Mouse (Mus musculus) myocyte (in vitro differentiated cells): Measurements from ENCODE around the gene D430019H16Rik. TPM values are rescaled to one million over a fixed set of nuclear protein-coding genes. Genes with fewer than 3 reads are reported as not detected.

Experiments
- H3K27me3 ChIP-seq: one replicate; pipeline ENCODE4 v1.6.1; 2011; ENCODE audit not compliant: control insufficient read depth, insufficient read depth, insufficient read length
- H3K36me3 ChIP-seq: one replicate; pipeline ENCODE4 v1.6.1; 2011; ENCODE audit not compliant: control insufficient read depth, insufficient read depth
- H3K4me2 ChIP-seq: one replicate; pipeline ENCODE4 v1.6.1; 2011; ENCODE audit warnings: low read depth, control low read depth
- H3K4me3 ChIP-seq: one replicate; pipeline ENCODE4 v1.5.1; 2011; ENCODE audit warnings: mild to moderate bottlenecking, control low read depth, moderate library complexity
- H3K79me2 ChIP-seq: one replicate; pipeline ENCODE4 v1.6.1; 2011; ENCODE audit not compliant: control insufficient read depth, insufficient read depth
- H3ac ChIP-seq: one replicate; pipeline ENCODE4 v1.6.1; 2011; ENCODE audit not compliant: control insufficient read depth, insufficient read length
- CEBPB ChIP-seq: IDR thresholded peaks from 2 replicates; pipeline ENCODE4 v1.6.1; 2011; ENCODE audit warnings: mild to moderate bottlenecking, moderate library complexity; ENCODE audit not compliant: poor library complexity, insufficient read depth, severe bottlenecking
- E2F4 ChIP-seq: IDR thresholded peaks from one replicate; pipeline ENCODE4 v1.6.1; 2011; ENCODE audit warnings: mild to moderate bottlenecking, control low read depth, moderate library complexity; ENCODE audit not compliant: insufficient read depth
- MAX ChIP-seq: IDR thresholded peaks from one replicate; pipeline ENCODE4 v1.6.1; 2011; ENCODE audit warnings: low read depth, mild to moderate bottlenecking, control low read depth
- MYOD1 ChIP-seq, 3 experiments: IDR thresholded peaks; one replicate each; pipeline ENCODE4 v1.6.1; 2011; ENCODE audit warnings: control low read depth in 2 of 3, low read depth in 2 of 3, mild to moderate bottlenecking in 2 of 3, moderate library complexity in 1 of 3; ENCODE audit not compliant: insufficient read length in 2 of 3, control insufficient read depth in 1 of 3
- MYOG ChIP-seq, 3 experiments: IDR thresholded peaks; one replicate each; pipeline ENCODE4 v1.6.1; 2011; ENCODE audit warnings: control low read depth in 2 of 3, low read depth in 2 of 3, mild to moderate bottlenecking in 2 of 3; ENCODE audit not compliant: insufficient read length in 2 of 3, control insufficient read depth in 1 of 3, insufficient read depth in 1 of 3
- POLR2A ChIP-seq: IDR thresholded peaks from one replicate; pipeline ENCODE4 v1.6.1; 2011; ENCODE audit warnings: low read depth, mild to moderate bottlenecking, control low read depth, moderate library complexity; ENCODE audit not compliant: insufficient read length
- POLR2AphosphoS2 ChIP-seq: IDR thresholded peaks from one replicate; pipeline ENCODE4 v1.6.1; 2011; ENCODE audit warnings: low read depth, control low read depth; ENCODE audit not compliant: insufficient read length
- REST ChIP-seq: IDR thresholded peaks from one replicate; pipeline ENCODE4 v1.6.1; 2011; ENCODE audit warnings: mild to moderate bottlenecking, control low read depth, moderate library complexity; ENCODE audit not compliant: insufficient read depth, insufficient read length
- SRF ChIP-seq: IDR thresholded peaks from one replicate; pipeline ENCODE4 v1.6.1; 2011; ENCODE audit warnings: low read depth; ENCODE audit not compliant: control insufficient read depth, insufficient read length
- TCF12 ChIP-seq: IDR thresholded peaks from one replicate; pipeline ENCODE4 v1.6.1; 2011; ENCODE audit warnings: mild to moderate bottlenecking, control low read depth; ENCODE audit not compliant: poor library complexity, insufficient read depth, severe bottlenecking
- TCF3 ChIP-seq: IDR thresholded peaks from one replicate; pipeline ENCODE4 v1.6.1; 2011; ENCODE audit warnings: low read depth, control low read depth; ENCODE audit not compliant: insufficient read length
- USF1 ChIP-seq: IDR thresholded peaks from one replicate; pipeline ENCODE4 v1.6.1; 2011; ENCODE audit warnings: low read depth, mild to moderate bottlenecking, control low read depth, moderate library complexity
- polyA plus RNA-seq: library from polyadenylated mRNA; unstranded; fragments of >200 nt; fragmentation: generic; extraction: Trizol; gene quantifications from one replicate; pipeline ENCODE4 v1.2.1, GENCODE M21; 2012; ENCODE audit warnings: missing spikeins

The D430019H16Rik gene
- polyA plus RNA-seq, 1 experiment: 0.02 TPM

DNA sequence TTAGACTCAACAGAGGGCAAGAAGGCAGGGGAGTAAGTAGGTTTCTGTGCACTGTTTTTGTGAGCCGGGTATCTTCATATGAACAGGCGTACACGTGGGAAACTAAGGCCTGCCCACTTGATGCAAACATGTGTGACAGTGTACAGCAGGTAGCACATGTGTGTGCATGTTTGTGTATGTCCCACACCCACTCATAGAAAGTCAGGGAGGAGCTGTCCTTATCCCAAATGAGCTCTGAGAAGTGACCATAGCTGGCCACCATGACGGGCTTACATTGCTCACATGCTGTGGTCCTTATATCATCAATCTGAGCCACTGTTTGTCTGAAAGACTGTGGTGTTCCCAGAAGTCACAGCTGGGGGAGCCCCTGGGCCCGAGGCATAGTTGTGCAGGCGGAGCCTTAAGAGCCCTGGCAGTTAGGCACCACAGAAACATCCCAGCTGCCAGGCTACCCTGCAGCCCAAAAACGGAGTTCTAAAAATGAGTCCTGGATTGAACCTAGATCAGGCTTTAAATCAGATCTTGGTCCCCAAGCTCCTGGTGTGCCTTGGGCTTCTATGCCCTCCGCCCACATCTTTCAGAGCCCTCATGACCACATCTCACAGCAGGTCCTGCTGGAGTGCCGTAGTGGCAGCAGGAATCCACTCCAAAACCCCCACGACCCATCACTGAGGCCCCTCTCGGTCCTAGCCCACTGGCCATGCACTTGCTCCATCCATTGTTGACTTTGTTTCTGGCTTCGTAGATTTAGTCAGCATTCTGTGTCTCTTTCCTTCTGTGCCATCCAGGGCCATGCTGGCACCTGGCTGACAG is 88.1 kb downstream of the D430019H16Rik start:
- Histone ChIP-seq H3K4me2 (no peak overlapping the region), H3K36me3 (no peaks in the 10 kb centered on the region), H3K4me3 (no peak overlapping the region), H3ac (no peak overlapping the region), H3K79me2 (no peaks in the 10 kb centered on the region), H3K27me3 (no peaks in the 10 kb centered on the region)
- no peak for TF ChIP-seq POLR2A
- TF ChIP-seq TCF3: no peak
- no peak for TF ChIP-seq POLR2AphosphoS2
- no peak for TF ChIP-seq MAX
- TF ChIP-seq CEBPB: no peak

DNA sequence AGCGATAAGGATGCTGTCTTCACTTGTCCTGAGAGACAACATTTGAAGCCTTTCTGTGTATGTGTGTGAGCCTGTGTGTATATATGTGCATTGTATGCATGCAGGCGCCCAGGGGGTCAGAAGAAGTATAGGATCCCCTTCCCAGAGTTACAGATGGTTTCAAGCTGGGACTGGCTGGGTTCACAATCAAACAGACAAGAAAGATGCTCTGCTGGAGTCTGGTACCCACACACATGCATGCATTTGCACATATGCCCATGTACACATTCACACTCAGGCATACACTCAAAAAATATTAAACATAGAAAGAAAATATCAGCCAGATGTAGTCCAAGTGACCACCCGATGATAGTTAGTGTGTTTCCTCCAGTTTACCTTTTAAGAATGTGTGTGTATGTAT is 88.9 kb downstream of the D430019H16Rik start:
- no peaks in the 10 kb centered on the region for H3K27me3 ChIP-seq
- TF ChIP-seq TCF12 (no peak), POLR2A (no peak), REST (no peak), MYOG (IDR thresholded peaks at IDR 0.05; ENCODE audit: control insufficient read depth in 1 of 3, insufficient read depth in 1 of 3, insufficient read length in 2 of 3, low read depth in 2 of 3) (no peak), MYOD1 (IDR thresholded peaks at IDR 0.05; ENCODE audit: control insufficient read depth in 1 of 3, insufficient read length in 2 of 3, low read depth in 2 of 3) (no peak), POLR2AphosphoS2 (no peak), E2F4 (no peak), TCF3 (no peak), CEBPB (no peak), SRF (no peak), MAX (no peak), USF1 (no peak)
- no peaks in the 10 kb centered on the region for H3K36me3 ChIP-seq
- H3ac ChIP-seq: no peak overlapping the region
- no peak overlapping the region for H3K4me3 ChIP-seq
- no peaks in the 10 kb centered on the region for H3K79me2 ChIP-seq
- H3K4me2 ChIP-seq: no peak overlapping the region

Other genes starting within 250 kb of the D430019H16Rik start
- gene Tcl1, start 231.1 kb upstream of the D430019H16Rik start, polyA plus RNA-seq: not detected
- not detected for gene Tunar, start 120.0 kb upstream of the D430019H16Rik start, polyA plus RNA-seq
- 2.2 TPM for gene Bdkrb2, start 109.4 kb downstream of the D430019H16Rik start, polyA plus RNA-seq
- gene Bdkrb1, start 149.2 kb downstream of the D430019H16Rik start, polyA plus RNA-seq: 1.00 TPM
- 17.4 TPM for gene Gskip, start 231.0 kb downstream of the D430019H16Rik start, polyA plus RNA-seq
- 20.0 TPM for gene Atg2b, start 231.4 kb downstream of the D430019H16Rik start, polyA plus RNA-seq